Mouse (Mus musculus) E14TG2a.4 (cell line): ENCODE data around the gene Eps15l1.

ENCODE experiments used
- CTCF ChIP-seq: conservative IDR thresholded peaks from 2 replicates; pipeline ENCODE4 v1.5.1; 2014; ENCODE audit warnings: low read length
- NANOG ChIP-seq: IDR thresholded peaks from 2 replicates; pipeline ENCODE4 v1.6.1; 2014; ENCODE audit warnings: borderline replicate concordance, low read length, mixed read lengths
- POU5F1 ChIP-seq: IDR thresholded peaks from 2 replicates; pipeline ENCODE4 v1.6.1; 2014; ENCODE audit warnings: low read length, borderline replicate concordance

DNA sequence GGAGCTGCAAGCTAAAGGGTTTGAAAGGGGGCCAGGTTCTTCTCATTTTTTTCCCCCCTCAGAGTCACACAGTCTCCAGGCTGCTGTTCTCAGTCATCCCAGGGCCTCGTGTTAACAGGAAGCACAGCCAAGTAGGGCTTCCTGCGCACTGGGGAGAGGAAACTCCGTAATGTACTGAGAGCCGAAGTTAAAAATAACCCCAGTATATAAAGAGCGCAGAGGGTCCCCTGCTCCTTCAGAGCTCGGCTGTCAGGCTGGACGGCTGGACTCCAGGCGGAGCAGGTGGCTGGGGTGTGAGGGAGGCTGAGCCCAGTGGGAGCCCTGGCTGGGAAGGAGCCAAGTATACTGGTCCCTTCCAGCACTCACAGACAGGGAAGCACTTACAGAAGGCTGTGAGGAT is 125.6 kb downstream of the Eps15l1 start:
- no peak for TF ChIP-seq CTCF
- TF ChIP-seq POU5F1, result no peak
- no peak for TF ChIP-seq NANOG
